Mouse (Mus musculus): ENCODE data around the gene Cyb5d1. TPM values are rescaled to one million over a fixed set of nuclear protein-coding genes. Genes with fewer than 3 reads are reported as not detected.

Gene Cyb5d1
- total and polyA plus RNA-seq, 3 experiments, result 28.4 to 29.5 (median 29.3) TPM

GRCm38 (mm10) chr11:69406282-69406681 is 10.9 kb upstream of the Cyb5d1 start:
- no peak overlapping the region for H3K4me3 ChIP-seq (replicated peaks in 1 of 3; ENCODE audit: low read depth in 2 of 3, low read length in 2 of 3, poor library complexity in 1 of 3)
- no peak for TF ChIP-seq TCF12 (IDR thresholded peaks at IDR 0.05; ENCODE audit: low read depth, low read length)
- no peak for TF ChIP-seq RCOR1 (conservative IDR thresholded peaks at IDR 0.05; ENCODE audit: low read depth, low read length)
- TF ChIP-seq CHD2 (IDR thresholded peaks at IDR 0.05; ENCODE audit: low read length), result no peak
- no peak for TF ChIP-seq POLR2A (IDR thresholded peaks at IDR 0.05; ENCODE audit: low read depth, low read length)
- H3K9me3 ChIP-seq (replicated peaks; ENCODE audit: low read length), result no peaks in the 10 kb centered on the region
- in situ Hi-C loops (cut with MboI; ENCODE audit: low pct_ligation_motif_present, low pct_unique_long_range_greater_than_20kb, low sequenced_read_pairs) (loop anchor here (10.0 kb wide), 1 partner anchor 119 kb away; no protein-coding TSS in a partner anchor), dilution Hi-C loops (cut with MboI; ENCODE audit: extremely low pct_ligation_motif_present, extremely low pct_unique_long_range_greater_than_20kb, low sequenced_read_pairs) (no loop called here)
- H3K27me3 ChIP-seq (replicated peaks), result no peaks in the 10 kb centered on the region
- DNase-seq (ENCODE audit: extremely low read depth), result no peak
- peaks cover 53 to 61% of the 10 kb centered on the region in 2 experiments for H3K36me3 ChIP-seq (replicated peaks in 1 of 2; ENCODE audit: control insufficient read depth in 1 of 2, insufficient read depth in 1 of 2, low read length in 1 of 2)
- peaks cover 7% of the 10 kb centered on the region; the same call in 1 of the 2 replicates for H3K79me2 ChIP-seq (replicated peaks; ENCODE audit: control insufficient read depth, extremely low read depth, insufficient read depth, poor library complexity, severe bottlenecking)
- H3K4me2 ChIP-seq (ENCODE audit: insufficient read depth, low read depth, poor library complexity, severe bottlenecking), result no peak overlapping the region
- peaks cover 11 to 23% of the 10 kb centered on the region in 2 experiments for H3K4me1 ChIP-seq (ENCODE audit: control insufficient read depth in 1 of 2, insufficient read depth in 2 of 2)
- no peak overlapping the region for H3K27ac ChIP-seq (ENCODE audit: insufficient read depth, low read depth)
- no peak overlapping the region for H3K9ac ChIP-seq (ENCODE audit: insufficient read depth, low read depth)

GRCm38 (mm10) chr11:69405397-69406200 is 10.2 kb upstream of the Cyb5d1 start:
- dilution Hi-C loops (cut with MboI; ENCODE audit: extremely low pct_ligation_motif_present, extremely low pct_unique_long_range_greater_than_20kb, low sequenced_read_pairs), result no loop called here
- no peak overlapping the region for H3K4me3 ChIP-seq (replicated peaks in 1 of 3; ENCODE audit: low read depth in 2 of 3, low read length in 2 of 3, poor library complexity in 1 of 3)
- H3K36me3 ChIP-seq (replicated peaks in 1 of 2; ENCODE audit: control insufficient read depth in 1 of 2, insufficient read depth in 1 of 2, low read length in 1 of 2), result peaks cover 60 to 68% of the 10 kb centered on the region in 2 experiments
- in situ Hi-C loops (cut with MboI; ENCODE audit: low pct_ligation_motif_present, low pct_unique_long_range_greater_than_20kb, low sequenced_read_pairs), result loop anchor here (10.0 kb wide), 1 partner anchor 119 kb away; no protein-coding TSS in a partner anchor
- no peaks in the 10 kb centered on the region for H3K9me3 ChIP-seq (replicated peaks; ENCODE audit: low read length)
- peaks cover 11 to 23% of the 10 kb centered on the region in 2 experiments for H3K4me1 ChIP-seq (ENCODE audit: control insufficient read depth in 1 of 2, insufficient read depth in 2 of 2)
- H3K4me2 ChIP-seq (ENCODE audit: insufficient read depth, low read depth, poor library complexity, severe bottlenecking), result no peak overlapping the region
- H3K79me2 ChIP-seq (replicated peaks; ENCODE audit: control insufficient read depth, extremely low read depth, insufficient read depth, poor library complexity, severe bottlenecking), result peaks cover 7% of the 10 kb centered on the region; the same call in 1 of the 2 replicates
- no peak overlapping the region for H3K9ac ChIP-seq (ENCODE audit: insufficient read depth, low read depth)
- TF ChIP-seq ZMIZ1 (IDR thresholded peaks at IDR 0.05; ENCODE audit: low read depth, low read length) (no peak), SMC3 (IDR thresholded peaks at IDR 0.05; ENCODE audit: low read depth, low read length) (no peak), POLR2A (IDR thresholded peaks at IDR 0.05; ENCODE audit: low read depth, low read length) (no peak), ZNF384 (IDR thresholded peaks at IDR 0.05; ENCODE audit: low read depth, low read length) (no peak), USF1 (IDR thresholded peaks at IDR 0.05; ENCODE audit: low read depth, low read length) (no peak), CHD1 (IDR thresholded peaks at IDR 0.05; ENCODE audit: low read depth, low read length) (no peak), USF2 (conservative IDR thresholded peaks at IDR 0.05; ENCODE audit: low read depth, low read length) (no peak), CHD2 (IDR thresholded peaks at IDR 0.05; ENCODE audit: low read length) (no peak), SIN3A (IDR thresholded peaks at IDR 0.05; ENCODE audit: low read length) (no peak), POLR2AphosphoS2 (IDR thresholded peaks at IDR 0.05; ENCODE audit: low read depth, low read length) (no peak), E2F4 (IDR thresholded peaks at IDR 0.05; ENCODE audit: insufficient replicate concordance, low read depth, low read length) (no peak), JUND (conservative IDR thresholded peaks at IDR 0.05; ENCODE audit: low read depth, low read length) (no peak), MAFK (IDR thresholded peaks at IDR 0.05; ENCODE audit: insufficient replicate concordance, low read length) (no peak), NELFE (IDR thresholded peaks at IDR 0.05; ENCODE audit: low read depth, low read length) (no peak), MEF2A (IDR thresholded peaks at IDR 0.05; ENCODE audit: borderline replicate concordance, low read depth, low read length) (no peak), BHLHE40 (IDR thresholded peaks at IDR 0.05; ENCODE audit: low read depth, low read length) (no peak), ZC3H11A (IDR thresholded peaks at IDR 0.05; ENCODE audit: low read depth, low read length) (no peak), HCFC1 (IDR thresholded peaks at IDR 0.05; ENCODE audit: low read depth, low read length) (no peak)
- H3K27me3 ChIP-seq (replicated peaks), result no peaks in the 10 kb centered on the region
- no peak overlapping the region for H3K27ac ChIP-seq (ENCODE audit: insufficient read depth, low read depth)
- DNase-seq (ENCODE audit: extremely low read depth), result no peak

All from CH12.LX (cell line).